Mouse (Mus musculus) left cerebral cortex, postnatal 25 days (tissue): ENCODE data around the gene Map3k3. TPM values are rescaled to one million over a fixed set of nuclear protein-coding genes. Genes with fewer than 3 reads are reported as not detected.
"Not testable (repeated sequence)": the region's sequence is repeated elsewhere in the genome, so short reads cannot be mapped to it uniquely, and the experiment has no call there.

ENCODE experiments used
- DNase-seq, 2 experiments: peaks; one replicate each; pipeline ENCODE4 v3.0.0; 2022; ENCODE audit warnings: low spot score in 2 of 2, mixed read lengths in 1 of 2
- intact Hi-C: fragments of 180-260 bp; cut with DNase I; formaldehyde crosslinking; loops from one replicate; pipeline ENCODE4 v1.15.1; 2025
- total RNA-seq, 2 experiments: library from RNA; stranded (reverse); gene quantifications; 2 replicates each; pipeline ENCODE4 v1.2.3; 2021

Map3k3 gene
- total RNA-seq, 2 experiments from 2014 or later: 25.1 to 29.5 TPM

DNA sequence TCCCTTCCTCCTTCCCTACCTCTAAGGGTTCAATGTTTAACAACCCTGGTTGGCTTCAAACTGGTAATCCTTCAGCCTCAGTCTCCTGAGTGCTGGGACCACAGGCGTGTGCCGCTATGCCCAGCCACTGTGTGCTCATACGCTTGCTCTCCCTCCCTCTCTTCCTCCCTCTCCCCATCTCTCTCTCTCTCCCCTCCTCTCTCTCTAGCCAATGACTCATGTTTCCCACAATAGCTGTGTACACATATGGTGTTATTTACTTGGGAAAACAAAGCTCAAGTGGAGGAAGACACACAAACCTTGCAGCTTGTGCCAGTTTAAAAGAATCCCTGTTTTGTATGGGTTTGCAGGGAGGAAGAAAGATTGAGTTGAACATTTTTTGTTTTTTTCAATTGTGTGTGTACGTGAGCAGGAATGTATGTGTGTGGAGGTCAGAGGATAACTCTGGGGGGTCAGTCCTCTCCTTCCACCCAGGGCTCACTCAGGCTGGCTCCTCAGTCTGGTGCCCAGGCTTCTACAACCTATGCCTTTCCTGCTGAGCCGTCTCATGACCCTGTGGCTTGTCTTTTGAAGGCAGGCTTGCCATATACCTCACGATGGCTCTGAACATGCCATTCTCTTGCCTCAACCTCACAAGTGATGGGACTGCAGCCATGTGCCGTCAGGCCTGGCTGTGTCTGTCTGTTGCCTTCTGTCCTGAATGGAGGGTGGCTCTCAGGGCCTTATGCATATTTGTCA, 95.5 kb downstream of the Map3k3 start:
- peak; percentile 57 to 84 for DNase-seq
- intact Hi-C loops: loop anchor here (1.0 kb wide), 1 partner anchor 19 kb away; no protein-coding TSS in a partner anchor

DNA sequence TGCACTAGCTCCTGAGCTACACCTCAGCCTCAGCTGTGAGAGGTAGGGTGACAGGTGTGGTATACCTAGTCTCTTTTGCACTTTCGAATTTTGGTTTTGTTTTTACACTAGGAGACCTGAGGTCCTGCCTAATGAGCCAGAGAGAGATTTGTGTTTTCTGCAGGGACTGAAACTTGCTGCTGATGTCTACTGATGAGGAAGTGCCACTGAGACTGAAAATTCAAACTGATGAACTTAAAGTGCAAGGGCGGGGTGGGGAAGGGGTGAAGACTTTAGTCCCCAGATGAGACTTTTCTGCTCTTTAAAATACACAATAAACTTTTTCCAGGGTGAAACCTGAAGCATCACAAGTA, 96.0 kb downstream of the Map3k3 start:
- intact Hi-C loops: no loop called here
- no peak for DNase-seq

DNA sequence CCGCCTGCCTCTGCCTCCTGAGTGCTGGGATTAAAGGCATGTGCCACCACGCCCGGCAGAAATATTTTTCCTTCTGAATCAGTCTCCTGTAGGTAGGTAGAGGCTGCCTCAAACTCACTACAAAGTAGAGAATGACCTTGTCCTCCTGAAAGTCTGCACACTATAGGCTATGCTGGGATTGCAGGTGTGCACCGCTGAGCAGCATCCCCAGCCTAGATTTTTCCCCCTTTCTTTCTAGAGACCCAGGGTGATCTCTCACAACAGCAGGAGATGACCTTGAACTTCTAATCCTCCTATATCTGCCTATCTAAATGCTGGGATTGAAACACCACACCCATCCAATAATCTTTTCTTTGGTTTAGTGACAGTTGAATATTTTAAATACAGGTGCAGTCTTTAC, 102.9 kb downstream of the Map3k3 start:
- intact Hi-C loops: no loop called here
- DNase-seq: no peak

DNA sequence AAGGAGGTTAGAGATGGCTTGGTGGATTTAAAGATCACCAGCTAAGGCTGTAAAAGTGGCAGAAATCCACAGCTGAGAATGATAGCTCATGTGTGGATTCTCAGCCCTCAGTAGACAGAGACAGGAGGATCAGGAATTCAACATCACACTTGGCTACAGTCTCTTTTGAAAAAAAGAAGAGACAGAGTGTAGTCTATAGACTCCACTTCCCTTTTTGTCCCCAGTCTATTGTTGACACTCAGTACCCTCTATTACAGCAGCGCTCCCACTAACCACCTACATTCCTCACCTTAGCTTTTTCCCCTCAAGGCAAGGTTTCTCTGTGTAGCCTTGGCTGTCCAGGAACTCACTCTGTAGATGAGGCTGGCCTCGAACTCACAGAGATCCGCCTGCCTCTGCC, 107.3 kb downstream of the Map3k3 start:
- no peak for DNase-seq
- intact Hi-C loops: loop anchor here (2.0 kb wide), 1 partner anchor 25 kb away; the partner anchor contains the start of genes Ccdc47 and Ddx42

DNA sequence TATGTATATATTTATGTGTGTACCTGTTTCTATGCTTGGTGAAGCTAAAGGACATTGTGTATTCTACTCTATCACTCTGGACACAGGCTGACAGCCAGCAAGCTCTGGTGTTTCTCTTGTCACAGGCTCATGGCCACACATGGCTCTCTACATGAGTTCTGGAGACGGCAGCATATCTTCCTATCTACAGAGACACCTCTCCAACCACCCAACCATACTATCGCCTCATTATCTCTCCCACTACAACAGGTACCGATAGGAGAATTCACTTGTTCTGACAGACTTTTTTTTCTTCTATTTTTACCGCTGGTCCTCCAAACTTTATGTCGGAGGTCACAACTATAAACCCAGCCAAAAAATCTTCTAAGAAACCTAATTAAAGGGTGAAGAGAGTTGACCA, 107.8 kb downstream of the Map3k3 start:
- no peak for DNase-seq
- intact Hi-C loops: loop anchor here (2.0 kb wide), 1 partner anchor 25 kb away; the partner anchor contains the start of genes Ccdc47 and Ddx42

DNA sequence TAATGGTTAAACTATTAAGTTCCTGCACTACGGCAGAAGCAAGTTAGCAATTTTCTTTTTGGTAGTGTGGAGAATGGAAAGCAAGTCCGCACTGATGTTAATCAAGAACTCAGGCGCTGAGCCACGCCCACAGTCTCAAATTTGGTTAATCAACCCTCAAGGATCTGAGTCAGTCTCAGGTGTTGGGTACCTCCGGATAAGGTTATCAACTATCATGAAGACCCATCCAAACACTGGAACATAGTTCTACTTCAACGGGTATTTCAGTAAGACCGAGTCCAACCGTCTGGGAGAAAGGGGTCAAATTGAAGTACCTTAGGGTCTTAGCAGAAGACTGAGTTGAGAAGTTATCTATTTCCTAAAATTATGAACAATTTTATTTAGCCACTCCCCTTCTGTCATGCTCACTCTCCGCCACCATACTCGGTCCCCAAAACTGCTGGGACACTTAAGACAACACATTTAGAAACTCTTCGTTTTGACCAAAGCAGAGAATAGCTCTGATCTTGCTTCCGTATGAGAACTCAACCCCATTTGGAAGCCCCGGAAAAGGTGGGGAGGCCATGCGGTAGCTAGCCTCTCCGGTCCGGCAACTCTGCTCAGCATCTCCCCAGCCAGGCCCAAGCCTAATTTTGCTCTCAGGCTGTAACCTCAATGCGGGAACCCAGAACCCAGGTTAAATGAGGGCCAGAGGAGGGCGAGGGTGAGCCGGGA, 108.4 kb downstream of the Map3k3 start:
- DNase-seq: no peak
- intact Hi-C loops: loop anchor here (1.0 to 2.0 kb wide), 2 partner anchors 24 to 35 kb away; partner anchors contain the start of genes Ccdc47 and Ddx42

DNA sequence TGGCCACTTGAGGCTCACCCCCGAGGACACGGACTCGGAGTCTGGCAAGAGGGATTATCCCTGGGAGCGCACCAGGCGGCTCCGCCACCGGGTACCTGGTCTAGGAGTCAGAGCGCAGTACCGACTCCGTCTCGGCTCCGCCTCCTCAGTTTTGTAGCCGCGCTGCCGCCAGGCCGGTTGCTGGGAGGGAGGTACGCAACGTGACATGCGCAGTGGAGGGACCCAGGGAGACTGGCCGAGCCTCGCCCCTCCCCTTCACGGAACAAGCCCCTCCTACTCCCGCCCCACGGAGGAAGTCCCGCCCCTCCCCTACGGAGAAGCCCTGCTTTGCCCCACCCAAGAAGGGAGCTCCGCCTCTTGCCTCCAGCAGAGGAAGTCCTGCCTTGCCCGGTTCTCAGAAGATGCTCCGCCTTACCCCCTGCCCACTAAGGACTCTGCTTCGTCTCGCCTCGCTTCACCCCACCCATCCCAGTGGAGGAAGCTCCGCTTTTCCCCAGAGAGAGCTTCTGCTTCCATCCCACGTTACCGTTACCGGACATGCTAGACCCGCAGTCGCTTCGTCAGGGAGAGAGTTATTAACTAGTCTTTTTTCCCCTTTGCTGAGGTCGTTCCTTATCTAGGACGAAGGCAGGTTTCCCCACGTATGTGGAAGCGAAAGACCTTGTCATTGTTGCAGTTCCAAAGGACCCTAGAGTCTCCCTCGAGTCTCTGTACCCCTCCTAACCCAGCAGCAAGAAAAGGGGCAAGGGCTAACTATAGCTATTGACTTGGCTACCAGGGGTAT, 109.2 kb downstream of the Map3k3 start:
- peak; percentile 94 to 98 for DNase-seq
- intact Hi-C loops: loop anchor here (1.0 to 2.0 kb wide), 2 partner anchors 23 to 35 kb away; partner anchors contain the start of genes Ccdc47 and Ddx42

DNA sequence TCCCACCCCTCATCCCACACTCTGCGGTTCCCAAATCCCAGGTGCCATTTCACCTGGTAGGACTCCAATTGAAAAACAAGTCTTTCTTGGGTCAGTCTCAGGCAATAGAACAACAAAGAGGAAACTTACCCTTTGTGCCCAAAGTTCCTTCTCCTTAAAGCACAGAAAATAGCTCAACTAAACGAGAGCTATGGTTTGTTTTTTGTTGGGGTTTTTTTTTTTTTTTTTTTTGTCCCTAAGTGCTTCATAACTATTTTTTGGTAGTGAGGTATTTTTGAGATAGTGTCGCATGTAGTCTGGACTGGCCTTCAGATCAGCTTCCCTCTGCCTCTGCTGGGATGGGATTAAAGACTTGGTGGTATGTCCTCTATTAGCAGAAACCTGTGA, 109.7 kb downstream of the Map3k3 start:
- intact Hi-C loops: no loop called here
- DNase-seq: no peak

DNA sequence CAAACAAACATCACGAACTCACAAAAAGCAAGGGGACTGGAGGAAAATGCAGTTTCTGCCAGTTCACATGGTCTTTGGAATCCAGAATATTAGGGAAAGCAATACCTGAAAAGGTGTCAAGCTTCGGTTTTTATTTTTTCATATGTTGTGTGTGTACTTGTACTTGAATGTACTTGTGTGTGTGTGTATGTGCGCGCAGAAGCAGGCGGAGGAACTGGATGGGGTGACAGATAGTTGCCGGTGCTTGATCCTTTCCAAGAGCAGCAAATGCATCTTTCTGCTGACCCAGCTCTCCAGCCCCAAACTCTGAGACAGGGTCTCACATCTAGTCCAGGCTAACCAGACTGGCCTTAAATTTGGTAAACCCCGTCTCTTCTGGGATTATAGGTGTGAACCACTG, 110.5 kb downstream of the Map3k3 start:
- DNase-seq: no peak
- intact Hi-C loops: no loop called here

DNA sequence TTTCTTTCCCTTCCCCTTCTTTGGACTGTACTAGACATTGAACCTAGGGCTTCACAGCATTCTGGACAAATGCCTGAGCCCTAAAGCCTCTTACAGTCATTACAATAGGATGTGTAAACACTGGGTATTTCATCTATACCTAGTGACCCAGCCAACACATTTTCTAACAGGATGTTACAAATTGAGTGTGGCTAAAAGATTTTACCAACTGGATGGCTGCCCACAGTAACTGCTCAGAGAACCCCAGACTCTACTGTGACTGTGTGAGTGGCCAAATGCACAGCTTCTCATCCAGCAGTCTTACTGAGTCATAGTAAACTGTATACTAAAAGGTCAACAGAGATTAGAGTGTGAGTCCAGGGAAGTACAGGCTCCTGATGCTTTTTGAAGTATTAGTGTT, 110.9 kb downstream of the Map3k3 start:
- no peak for DNase-seq
- intact Hi-C loops: no loop called here

DNA sequence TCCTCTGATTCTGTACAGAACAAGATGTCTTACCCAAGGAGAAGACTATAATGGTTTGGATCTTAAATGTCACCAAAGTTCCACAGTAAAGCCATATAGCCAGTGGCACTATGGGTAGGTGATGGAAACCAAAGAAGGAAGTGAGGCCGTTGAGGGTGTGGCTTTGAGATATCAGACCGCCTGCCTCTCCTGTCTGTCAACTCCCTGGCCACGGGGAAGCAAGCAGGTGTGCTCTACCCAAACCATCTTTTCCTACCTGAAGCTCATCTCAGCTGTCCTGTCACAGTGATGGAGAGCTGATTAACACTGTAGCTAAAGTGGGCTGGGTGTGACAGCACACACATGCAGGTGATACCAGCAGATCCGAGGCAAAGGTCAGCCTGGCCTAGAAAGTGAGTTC, 113.9 kb downstream of the Map3k3 start:
- DNase-seq: no peak
- intact Hi-C loops: no loop called here

DNA sequence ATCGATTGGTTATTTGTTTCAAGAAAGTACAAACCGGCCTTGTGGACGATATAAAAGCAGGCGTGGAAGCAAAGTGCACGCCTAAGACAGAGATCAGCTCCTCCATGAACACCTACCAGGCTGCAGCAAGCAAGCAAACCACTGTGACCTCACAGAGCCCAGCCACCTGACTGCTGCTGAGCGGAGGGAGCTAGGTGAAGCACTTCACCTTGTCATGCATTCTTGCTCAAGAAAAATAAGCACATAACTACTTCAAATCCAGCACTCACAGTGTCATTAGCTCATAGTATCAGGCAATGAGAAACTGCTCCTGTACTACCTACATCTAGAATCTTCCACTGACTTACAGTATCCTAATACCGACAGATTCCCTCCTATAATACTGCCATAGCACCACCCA, 115.6 kb downstream of the Map3k3 start:
- DNase-seq, intact Hi-C loops: not testable (repeated sequence)

DNA sequence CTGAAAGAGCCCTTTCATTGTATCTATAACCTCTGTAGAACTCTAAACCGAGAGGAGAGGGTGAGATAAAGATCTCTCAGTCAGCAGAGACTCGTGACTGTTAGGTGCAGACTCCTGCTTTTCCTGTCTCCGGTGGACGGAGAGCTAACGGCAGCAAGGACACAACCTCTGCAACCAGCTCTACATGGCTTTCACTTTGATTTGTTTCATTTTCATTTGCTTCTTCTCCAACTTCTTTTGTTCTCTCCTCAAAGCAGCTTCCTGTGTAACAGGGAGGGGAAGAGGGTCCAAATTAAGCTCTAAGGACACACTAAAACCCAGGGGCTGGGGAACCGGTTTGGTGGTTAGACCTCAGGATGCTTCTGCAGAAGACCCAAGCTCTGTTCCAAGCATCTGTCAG, 116.3 kb downstream of the Map3k3 start:
- intact Hi-C loops: no loop called here
- no peak for DNase-seq

DNA sequence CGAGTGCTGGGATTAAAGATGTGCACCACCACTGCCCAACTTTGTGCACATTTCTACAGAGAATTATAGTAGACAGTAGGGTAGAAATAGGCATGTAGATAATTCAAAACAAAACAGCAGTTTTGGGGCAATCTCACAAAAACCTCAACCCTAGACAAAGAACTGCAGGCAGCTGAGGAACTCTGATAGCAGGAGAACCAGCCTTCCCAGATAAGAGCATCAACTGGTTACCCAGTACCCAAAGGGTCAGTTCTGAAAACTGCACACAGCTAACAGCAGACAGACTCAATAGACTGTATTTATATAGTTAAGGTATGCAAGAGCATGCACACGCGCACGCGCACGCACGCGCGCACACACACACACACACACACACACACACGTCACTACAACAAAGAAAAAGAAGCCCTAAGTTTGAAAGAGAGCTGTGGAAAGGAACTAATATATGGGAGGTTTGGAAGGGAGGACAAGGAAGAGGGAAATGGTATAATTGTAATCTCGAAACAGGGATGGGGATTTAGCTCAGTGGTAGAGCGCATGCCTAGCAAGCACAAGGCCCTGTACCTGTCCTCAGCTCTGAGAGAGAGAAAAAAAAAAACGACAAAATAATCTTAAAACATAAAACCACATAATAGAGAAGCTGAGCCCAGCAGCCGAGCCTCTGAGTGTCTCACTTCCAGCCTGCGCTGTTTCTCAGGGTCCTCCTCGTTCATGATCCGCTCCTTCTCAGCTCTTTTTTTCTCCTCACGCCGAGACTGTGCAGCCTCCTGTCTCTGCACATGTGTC, 117.1 kb downstream of the Map3k3 start:
- intact Hi-C loops: no loop called here
- DNase-seq: no peak

DNA sequence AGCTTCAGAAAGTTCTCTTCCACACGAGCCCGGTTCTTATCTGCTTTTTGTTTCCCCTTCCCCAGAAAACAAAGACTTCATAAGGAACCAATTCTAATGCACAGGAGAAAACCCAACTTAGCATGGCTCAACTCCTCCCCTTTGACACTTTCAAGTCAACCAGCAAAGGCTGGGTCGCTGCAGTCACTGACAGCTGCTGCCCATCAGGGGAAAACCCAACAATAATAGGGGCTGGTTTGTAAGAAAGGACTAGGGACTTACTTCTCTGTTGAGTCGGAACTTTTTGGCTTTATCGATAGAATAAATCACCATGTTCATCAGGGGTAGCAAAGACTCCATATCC, 117.7 kb downstream of the Map3k3 start, which contains the start of gene Strada:
Strada (minus strand) TSS at position 46 of the 343 bp plus-strand sequence.
- intact Hi-C loops: no loop called here
- no peak for DNase-seq

Other genes with a start within 250 kb of the Map3k3 start
- 10 to 100 TPM; 85.8 to 88.9 TPM for gene Cyb561, start 131.3 kb upstream of the Map3k3 start, total RNA-seq
- gene Ace, start 116.7 kb upstream of the Map3k3 start, total RNA-seq: 10 to 100 TPM; 10.9 to 12.2 TPM
- not detected for gene Ace3, start 89.9 kb upstream of the Map3k3 start, total RNA-seq
- gene Kcnh6, start 76.5 kb upstream of the Map3k3 start, total RNA-seq: 1 to 10 TPM; 1.6 to 2.0 TPM
- 100 to 1,000 TPM; 152 to 168 TPM for gene Dcaf7, start 47.7 kb upstream of the Map3k3 start, total RNA-seq
- gene Taco1, start 18.6 kb upstream of the Map3k3 start, total RNA-seq: 10 to 100 TPM; 18.0 to 18.6 TPM
- not detected for gene Gm10840, start 76.2 kb downstream of the Map3k3 start, total RNA-seq
- gene Limd2, start 76.2 kb downstream of the Map3k3 start, total RNA-seq: 100 to 1,000 TPM; 101 to 103 TPM
- 10 to 100 TPM; 24.8 to 25.5 TPM for gene Strada, start 117.6 kb downstream of the Map3k3 start, total RNA-seq
- 10 to 100 TPM; 79.9 to 83.7 TPM for gene Ccdc47, start 131.7 kb downstream of the Map3k3 start, total RNA-seq
- 10 to 100 TPM; 64.1 to 68.2 TPM for gene Ddx42, start 132.3 kb downstream of the Map3k3 start, total RNA-seq
- gene Ftsj3, start 171.5 kb downstream of the Map3k3 start, total RNA-seq: 10 to 100 TPM; 28.6 to 29.3 TPM
- gene Psmc5, start 171.5 kb downstream of the Map3k3 start, total RNA-seq: 100 to 1,000 TPM; 177 to 191 TPM
- 10 to 100 TPM; 13.2 to 15.8 TPM for gene Smarcd2, start 188.4 kb downstream of the Map3k3 start, total RNA-seq
- gene Tcam1, start 192.1 kb downstream of the Map3k3 start, total RNA-seq: under 1 TPM; 0.18 to 0.34 TPM
- gene Gh, start 217.3 kb downstream of the Map3k3 start, total RNA-seq: not detected
- gene Cd79b, start 230.1 kb downstream of the Map3k3 start, total RNA-seq: under 1 TPM in 1 of 2 experiments, not detected in 1; 0.32 TPM